Mouse (Mus musculus) lung, postnatal 0 days (tissue): ENCODE measurements around the gene Elp6.

ENCODE experiments used
- CTCF ChIP-seq: IDR thresholded peaks from 2 replicates; pipeline ENCODE4 v1.5.1; 2016; ENCODE audit warnings: antibody characterized with exemption, mild to moderate bottlenecking
- EP300 ChIP-seq: IDR thresholded peaks from 2 replicates; pipeline ENCODE4 v1.6.1; 2016; ENCODE audit warnings: antibody characterized with exemption, mild to moderate bottlenecking, control low read depth

DNA sequence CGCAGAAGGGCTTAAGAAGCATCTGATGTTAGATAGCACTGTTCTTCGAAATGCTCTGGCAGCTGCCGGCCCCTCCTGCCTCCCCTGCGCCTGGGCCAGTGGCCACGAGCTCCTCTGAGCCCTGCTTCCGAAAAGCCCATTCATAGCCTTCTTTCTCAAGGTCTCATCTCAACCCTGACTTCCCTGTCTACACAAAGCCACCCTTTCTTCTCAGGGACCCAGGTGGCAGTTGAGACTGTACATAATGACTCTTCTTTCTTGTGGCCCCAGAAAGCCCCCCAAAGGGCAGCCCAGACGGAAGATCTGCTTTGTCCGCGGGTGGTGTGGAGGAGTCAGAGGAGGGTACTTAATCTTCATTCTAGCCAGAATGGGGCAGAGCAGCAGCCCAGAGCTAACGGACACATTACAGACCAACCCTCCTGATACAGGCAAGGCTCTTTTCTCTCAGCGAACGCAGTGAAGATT, 11.7 kb upstream of the Elp6 start:
- TF ChIP-seq CTCF (no peak), EP300 (no peak)
